Mouse (Mus musculus) large intestine, adult 2 months (tissue): Measurements from ENCODE around the gene Arfip1. TPM values are rescaled to one million over a fixed set of nuclear protein-coding genes. Genes with fewer than 3 reads are reported as not detected.

ENCODE experiments used
- DNase-seq: peaks from one replicate; pipeline ENCODE4 v3.0.0-alpha.2; 2012; ENCODE audit warnings: low read depth, low spot score
- WGBS: fragments of 180-500 bp; shearing (Covaris S2); methylation state at CpG from one replicate; pipeline ENCODE4 v1.1.7; 2018; 5-methylcytosine and 5-hydroxymethylcytosine counted together
- polyA plus RNA-seq: library from polyadenylated mRNA; depleted of rRNA; stranded (reverse); fragments of >200 nt; gene quantifications from 2 replicates; pipeline ENCODE4 v1.2.3, GENCODE M21; 2012; rRNA removed

The Arfip1 gene
- polyA plus RNA-seq, 1 experiment, result 12.0 TPM

DNA sequence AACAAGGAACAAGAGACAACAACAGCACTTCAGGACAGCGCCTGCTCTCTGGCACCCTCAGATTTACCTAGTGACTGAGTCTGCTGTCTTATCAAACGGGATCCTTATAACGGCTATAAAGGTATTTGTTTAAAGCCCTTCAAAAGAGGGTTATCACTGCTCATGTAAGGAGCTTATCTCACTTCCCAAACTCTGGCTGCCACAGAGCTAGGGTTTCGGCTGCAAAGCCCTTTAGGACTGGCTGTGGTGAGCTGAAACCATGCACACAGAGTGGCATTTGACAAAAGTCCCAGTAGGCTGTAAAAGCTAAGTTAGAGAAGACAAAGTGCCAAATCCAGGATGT lies 114.3 kb downstream of the Arfip1 start:
- WGBS, result 42% methylated on average over 4 of the region's 4 CpGs
- DNase-seq, result no peak

GRCm38 (mm10) chr3:84467419-84468110 lies 114.9 kb downstream of the Arfip1 start:
- DNase-seq, result no peak
- 26% methylated on average over 10 of the region's 10 CpGs for WGBS

DNA sequence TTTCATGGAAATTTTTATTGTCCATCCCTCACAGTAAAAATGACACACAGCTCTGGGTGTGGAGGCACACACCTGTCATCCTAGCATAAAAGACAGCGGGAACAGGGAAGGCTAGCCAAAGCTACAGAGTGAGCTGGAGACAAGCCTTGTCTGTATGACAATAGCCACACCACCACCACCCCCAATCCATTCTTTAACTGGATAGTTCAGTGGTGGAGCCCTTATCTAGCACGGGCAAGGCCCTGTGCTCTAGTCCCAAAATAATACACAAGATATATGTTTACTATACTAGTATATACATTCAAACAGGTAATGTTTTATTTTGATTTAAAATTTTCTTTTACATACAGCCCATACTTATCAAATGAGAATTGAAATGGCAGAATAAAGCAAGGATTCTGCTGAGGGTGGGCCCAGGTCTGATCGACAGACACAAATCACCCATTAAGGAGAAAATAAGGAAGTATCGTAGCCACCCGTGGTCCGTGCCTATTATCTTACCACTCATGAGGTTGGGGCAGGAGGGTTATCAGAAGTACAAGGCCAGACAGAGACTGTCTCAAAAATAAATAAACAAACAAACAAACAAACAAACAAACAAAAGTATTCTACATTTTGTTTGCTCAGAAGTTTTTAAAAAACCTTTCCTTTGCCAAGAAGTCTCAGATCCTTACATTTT lies 116.5 kb downstream of the Arfip1 start:
- WGBS, result 41% methylated on average over 6 of the region's 6 CpGs
- no peak for DNase-seq

GRCm38 (mm10) chr3:84461687-84462086 lies 120.7 kb downstream of the Arfip1 start:
- WGBS, result 21% methylated on average over 4 of the region's 4 CpGs
- no peak for DNase-seq

DNA sequence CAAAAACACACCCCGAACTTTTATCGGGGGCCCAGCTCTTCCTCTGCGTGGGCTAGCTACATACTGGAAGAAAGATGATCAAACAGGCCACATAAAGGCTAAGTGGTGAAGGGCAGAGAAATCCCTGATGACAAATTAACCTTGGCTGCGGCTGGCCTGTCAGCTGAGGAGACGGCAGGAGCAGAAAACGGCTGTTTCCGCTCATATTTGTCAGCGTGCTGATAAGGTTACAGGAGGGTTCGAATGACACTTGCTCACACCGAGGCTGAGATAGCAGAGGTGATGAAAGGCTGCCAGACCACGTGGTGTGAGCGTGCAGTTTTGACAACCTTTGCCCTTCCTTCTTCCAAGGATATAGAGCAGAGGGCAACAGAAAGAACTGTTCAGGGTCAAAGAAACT lies 121.5 kb downstream of the Arfip1 start:
- DNase-seq, result no peak
- WGBS, result 18% methylated on average over 12 of the region's 12 CpGs

- 70% methylated on average over 3 of the region's 3 CpGs for WGBS
- no peak for DNase-seq
These were observed 121.9 kb downstream of the Arfip1 start for GRCm38 (mm10) chr3:84460499-84460898.

DNA sequence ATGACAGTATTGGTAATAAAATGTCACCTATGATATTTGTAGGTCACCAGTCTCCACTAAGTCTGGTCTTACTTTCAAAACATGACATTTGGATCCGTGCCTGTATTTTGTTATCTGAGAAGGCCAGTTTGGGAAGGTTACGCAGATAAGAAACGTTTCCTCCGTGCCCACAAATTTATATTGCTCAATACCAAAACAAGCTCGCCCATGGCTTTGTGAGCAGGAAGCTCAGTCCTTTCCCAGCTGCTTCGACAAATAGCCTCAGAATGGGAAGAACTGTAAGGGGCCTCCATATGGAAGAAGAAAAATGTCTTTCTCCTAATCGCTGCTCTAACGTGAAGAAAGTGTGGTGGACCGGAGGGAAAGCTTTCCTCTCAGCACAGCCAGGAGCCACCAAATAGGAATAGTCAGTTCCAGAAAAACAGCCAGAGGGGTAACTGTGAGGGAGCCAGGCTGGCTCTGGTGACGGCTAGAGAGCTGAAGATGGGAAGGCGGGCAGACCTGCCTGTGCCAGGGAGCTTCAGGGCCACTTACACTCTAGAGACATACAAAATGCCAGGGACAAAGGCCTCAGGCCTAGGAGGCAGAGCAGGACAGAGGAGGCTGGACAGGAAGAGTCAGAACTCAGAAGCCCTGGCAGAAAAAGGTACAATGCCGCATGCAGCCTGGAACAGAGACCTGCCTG lies 126.5 kb downstream of the Arfip1 start:
- 42% methylated on average over 12 of the region's 12 CpGs for WGBS
- no peak for DNase-seq

DNA sequence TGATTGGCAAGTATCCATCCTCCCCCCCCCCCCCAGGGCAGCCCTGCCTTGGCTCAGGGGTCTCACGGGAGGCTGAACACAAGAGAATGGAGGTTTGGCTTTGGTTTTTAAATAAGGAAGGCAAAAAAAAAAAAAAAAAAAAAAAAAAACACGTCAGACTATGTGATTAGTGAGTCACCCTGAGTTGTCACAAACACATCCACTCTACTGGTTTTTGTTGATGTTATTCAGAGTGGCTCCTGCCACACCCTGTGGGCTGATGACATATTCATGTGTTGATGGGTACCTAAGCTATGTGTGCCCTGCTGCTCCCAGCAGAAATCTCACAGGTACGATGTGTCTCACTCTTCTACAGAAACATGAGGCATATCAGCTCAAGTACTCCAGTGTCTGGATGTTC lies 131.8 kb downstream of the Arfip1 start:
- no peak for DNase-seq
- 57% methylated on average over 3 of the region's 3 CpGs for WGBS

DNA sequence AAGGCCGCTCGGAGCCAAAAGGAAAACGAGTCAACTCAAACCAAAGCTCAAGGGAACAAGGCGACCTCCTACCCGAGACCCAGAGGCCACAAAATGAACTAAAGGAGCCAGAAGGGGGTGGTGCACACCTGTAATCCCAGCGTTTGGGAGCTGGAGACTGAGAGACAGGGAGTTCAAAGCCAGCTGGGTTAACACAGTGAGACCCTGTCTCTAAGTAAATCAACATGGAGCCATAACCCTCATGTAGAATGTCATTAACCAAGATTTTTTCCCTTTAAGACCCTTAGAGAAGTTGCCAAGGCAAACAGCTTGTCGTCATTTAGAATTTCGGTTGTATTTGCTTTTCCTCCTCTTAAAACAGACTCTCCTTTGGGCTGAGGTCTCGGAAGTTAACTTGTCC lies 133.4 kb downstream of the Arfip1 start:
- WGBS, result 73% methylated on average over 9 of the region's 9 CpGs
- no peak for DNase-seq

GRCm38 (mm10) chr3:84447803-84448202 lies 134.6 kb downstream of the Arfip1 start:
- no peak for DNase-seq
- WGBS, result 84% methylated on average over 5 of the region's 5 CpGs

Other genes with a start within 250 kb of the Arfip1 start
- gene Fhdc1, start 102.2 kb downstream of the Arfip1 start, polyA plus RNA-seq, result 2.0 and 2.1 TPM in 2 replicates
- 0.07 TPM in 1 of 2 replicates, not detected in the other for gene Tigd4, start 10.9 kb upstream of the Arfip1 start, polyA plus RNA-seq
- gene Tmem154, start 83.6 kb upstream of the Arfip1 start, polyA plus RNA-seq, result 2.3 and 4.5 TPM in 2 replicates
- gene Fbxw7, start 232.6 kb upstream of the Arfip1 start, polyA plus RNA-seq, result 3.4 and 3.6 TPM in 2 replicates